Mouse (Mus musculus): Measurements from ENCODE around the gene Pole2. TPM values are rescaled to one million over a fixed set of nuclear protein-coding genes. Genes with fewer than 3 reads are reported as not detected.
A peak's percentile ranks its signal among the peaks of the same experiment; 100 is the strongest.

Gene Pole2
- polyA plus RNA-seq, 1 experiment from 2014 or later: 16.8 TPM

- peaks cover 6 to 19% of the 10 kb centered on the region in 2 experiments for H3K4me1 ChIP-seq (ENCODE audit: control insufficient read depth in 2 of 2, insufficient read depth in 2 of 2, low read length in 2 of 2)
- H3K9me3 ChIP-seq (ENCODE audit: control insufficient read depth, low read length): no peaks in the 10 kb centered on the region
- ATAC-seq (ENCODE audit: insufficient number of reproducible peaks, insufficient read depth, low FRiP score, low read depth): peak; percentile 61
- H3K4me3 ChIP-seq (ENCODE audit: control insufficient read depth in 1 of 2, insufficient read depth in 1 of 2, low read depth in 1 of 2, low read length in 2 of 2): peak overlapping the region; percentile 93 to 95
- WGBS: 3% methylated on average over 79 of the region's 86 CpGs
- H3K27ac ChIP-seq (replicated peaks in 1 of 2; ENCODE audit: control insufficient read depth in 1 of 2, insufficient read depth in 1 of 2, low read depth in 2 of 2, low read length in 2 of 2): peak overlapping the region; percentile 89 to 90
- H3K27me3 ChIP-seq (ENCODE audit: control insufficient read depth, insufficient read depth, low read length): no peaks in the 10 kb centered on the region
- H3K9ac ChIP-seq (ENCODE audit: low read length): peak overlapping the region; percentile 92
- peak overlapping the region; percentile 96 for H3K4me2 ChIP-seq (ENCODE audit: low read length)
- H3K36me3 ChIP-seq (ENCODE audit: control insufficient read depth, insufficient read depth, low read length): peaks cover 43% of the 10 kb centered on the region
Observed at GRCm38 (mm10) chr12:69184342-69185295, 43.4 kb downstream of the Pole2 start.

GRCm38 (mm10) chr12:69183583-69184308 is 44.2 kb downstream of the Pole2 start, which contains the start of the genes Rpl36al and Mgat2:
TSS of gene Rpl36al (minus strand) at chr12:69184083.
TSS of gene Mgat2 (plus strand) at chr12:69184157.
- H3K36me3 ChIP-seq (ENCODE audit: control insufficient read depth, insufficient read depth, low read length): peaks cover 35% of the 10 kb centered on the region
- H3K4me1 ChIP-seq (ENCODE audit: control insufficient read depth in 2 of 2, insufficient read depth in 2 of 2, low read length in 2 of 2): peaks cover 6 to 19% of the 10 kb centered on the region in 2 experiments
- H3K27me3 ChIP-seq (ENCODE audit: control insufficient read depth, insufficient read depth, low read length): no peaks in the 10 kb centered on the region
- H3K4me2 ChIP-seq (ENCODE audit: low read length): peak within 1 kb of the TSS; percentile 96
- peak within 1 kb of the TSS; percentile 89 to 90 for H3K27ac ChIP-seq (replicated peaks in 1 of 2; ENCODE audit: control insufficient read depth in 1 of 2, insufficient read depth in 1 of 2, low read depth in 2 of 2, low read length in 2 of 2)
- H3K9ac ChIP-seq (ENCODE audit: low read length): peak within 1 kb of the TSS; percentile 92
- under 1% methylated on average over 84 of the region's 84 CpGs for WGBS
- ATAC-seq (ENCODE audit: insufficient number of reproducible peaks, insufficient read depth, low FRiP score, low read depth): peak; percentile 96
- H3K9me3 ChIP-seq (ENCODE audit: control insufficient read depth, low read length): no peaks in the 10 kb centered on the region
- H3K4me3 ChIP-seq (ENCODE audit: control insufficient read depth in 1 of 2, insufficient read depth in 1 of 2, low read depth in 1 of 2, low read length in 2 of 2): peak within 1 kb of the TSS; percentile 93 to 95

- WGBS: 83% methylated on average over 4 of the region's 4 CpGs
Observed at GRCm38 (mm10) chr12:69181800-69182199, 46.2 kb downstream of the Pole2 start.

GRCm38 (mm10) chr12:69179371-69179770 is 48.6 kb downstream of the Pole2 start:
- 61% methylated on average over 12 of the region's 12 CpGs for WGBS
- no peak for ATAC-seq (ENCODE audit: insufficient number of reproducible peaks, insufficient read depth, low FRiP score, low read depth)
- H3K36me3 ChIP-seq (ENCODE audit: control insufficient read depth, insufficient read depth, low read length): peaks cover 35% of the 10 kb centered on the region
- no peaks in the 10 kb centered on the region for H3K27me3 ChIP-seq (ENCODE audit: control insufficient read depth, insufficient read depth, low read length)
- no peaks in the 10 kb centered on the region for H3K4me1 ChIP-seq (ENCODE audit: control insufficient read depth in 2 of 2, insufficient read depth in 2 of 2, low read length in 2 of 2)
- no peak overlapping the region for H3K9ac ChIP-seq (ENCODE audit: low read length)
- H3K9me3 ChIP-seq (ENCODE audit: control insufficient read depth, low read length): no peaks in the 10 kb centered on the region
- no peak overlapping the region for H3K4me2 ChIP-seq (ENCODE audit: low read length)
- H3K27ac ChIP-seq (replicated peaks in 1 of 2; ENCODE audit: control insufficient read depth in 1 of 2, insufficient read depth in 1 of 2, low read depth in 2 of 2, low read length in 2 of 2): no peak overlapping the region
- no peak overlapping the region for H3K4me3 ChIP-seq (ENCODE audit: control insufficient read depth in 1 of 2, insufficient read depth in 1 of 2, low read depth in 1 of 2, low read length in 2 of 2)

More at GRCm38 (mm10) chr12:69181800-69182199, 46.2 kb downstream of the Pole2 start:
- Histone ChIP-seq H3K4me1 (ENCODE audit: control insufficient read depth in 2 of 2, insufficient read depth in 2 of 2, low read length in 2 of 2) (peaks cover 6 to 14% of the 10 kb centered on the region in 2 experiments), H3K9ac (ENCODE audit: low read length) (no peak overlapping the region), H3K27ac (replicated peaks in 1 of 2; ENCODE audit: control insufficient read depth in 1 of 2, insufficient read depth in 1 of 2, low read depth in 2 of 2, low read length in 2 of 2) (no peak overlapping the region), H3K9me3 (ENCODE audit: control insufficient read depth, low read length) (no peaks in the 10 kb centered on the region), H3K4me3 (ENCODE audit: control insufficient read depth in 1 of 2, insufficient read depth in 1 of 2, low read depth in 1 of 2, low read length in 2 of 2) (no peak overlapping the region), H3K27me3 (ENCODE audit: control insufficient read depth, insufficient read depth, low read length) (no peaks in the 10 kb centered on the region), H3K4me2 (ENCODE audit: low read length) (no peak overlapping the region), H3K36me3 (ENCODE audit: control insufficient read depth, insufficient read depth, low read length) (peaks cover 25% of the 10 kb centered on the region)
- ATAC-seq (ENCODE audit: insufficient number of reproducible peaks, insufficient read depth, low FRiP score, low read depth): no peak

- H3K36me3 ChIP-seq (ENCODE audit: control insufficient read depth, insufficient read depth, low read length): peaks cover 44% of the 10 kb centered on the region
Observed at GRCm38 (mm10) chr12:69177526-69177925, 50.5 kb downstream of the Pole2 start.

GRCm38 (mm10) chr12:69175975-69176374 is 52.0 kb downstream of the Pole2 start:
- Histone ChIP-seq H3K27me3 (ENCODE audit: control insufficient read depth, insufficient read depth, low read length) (no peaks in the 10 kb centered on the region), H3K27ac (replicated peaks in 1 of 2; ENCODE audit: control insufficient read depth in 1 of 2, insufficient read depth in 1 of 2, low read depth in 2 of 2, low read length in 2 of 2) (no peak overlapping the region), H3K4me2 (ENCODE audit: low read length) (no peak overlapping the region), H3K4me3 (ENCODE audit: control insufficient read depth in 1 of 2, insufficient read depth in 1 of 2, low read depth in 1 of 2, low read length in 2 of 2) (no peak overlapping the region), H3K36me3 (ENCODE audit: control insufficient read depth, insufficient read depth, low read length) (peaks cover 36% of the 10 kb centered on the region), H3K4me1 (ENCODE audit: control insufficient read depth in 2 of 2, insufficient read depth in 2 of 2, low read length in 2 of 2) (no peaks in the 10 kb centered on the region), H3K9ac (ENCODE audit: low read length) (no peak overlapping the region), H3K9me3 (ENCODE audit: control insufficient read depth, low read length) (no peaks in the 10 kb centered on the region)
- WGBS: 89% methylated on average over 3 of the region's 3 CpGs
- no peak for ATAC-seq (ENCODE audit: insufficient number of reproducible peaks, insufficient read depth, low FRiP score, low read depth)

More at GRCm38 (mm10) chr12:69177526-69177925, 50.5 kb downstream of the Pole2 start:
- Histone ChIP-seq H3K27ac (replicated peaks in 1 of 2; ENCODE audit: control insufficient read depth in 1 of 2, insufficient read depth in 1 of 2, low read depth in 2 of 2, low read length in 2 of 2) (no peak overlapping the region), H3K9ac (ENCODE audit: low read length) (no peak overlapping the region), H3K9me3 (ENCODE audit: control insufficient read depth, low read length) (no peaks in the 10 kb centered on the region), H3K4me1 (ENCODE audit: control insufficient read depth in 2 of 2, insufficient read depth in 2 of 2, low read length in 2 of 2) (no peaks in the 10 kb centered on the region), H3K27me3 (ENCODE audit: control insufficient read depth, insufficient read depth, low read length) (no peaks in the 10 kb centered on the region), H3K4me2 (ENCODE audit: low read length) (no peak overlapping the region), H3K4me3 (ENCODE audit: control insufficient read depth in 1 of 2, insufficient read depth in 1 of 2, low read depth in 1 of 2, low read length in 2 of 2) (no peak overlapping the region)
- ATAC-seq (ENCODE audit: insufficient number of reproducible peaks, insufficient read depth, low FRiP score, low read depth): no peak
- 90% methylated on average over 3 of the region's 3 CpGs for WGBS

GRCm38 (mm10) chr12:69171307-69171706 is 56.7 kb downstream of the Pole2 start:
- Histone ChIP-seq H3K4me1 (ENCODE audit: control insufficient read depth in 2 of 2, insufficient read depth in 2 of 2, low read length in 2 of 2) (peaks cover 0 to 10% of the 10 kb centered on the region in 2 experiments; a peak in 1 of 4 replicates), H3K4me2 (ENCODE audit: low read length) (no peak overlapping the region), H3K4me3 (ENCODE audit: control insufficient read depth in 1 of 2, insufficient read depth in 1 of 2, low read depth in 1 of 2, low read length in 2 of 2) (no peak overlapping the region), H3K9me3 (ENCODE audit: control insufficient read depth, low read length) (no peaks in the 10 kb centered on the region), H3K27ac (replicated peaks in 1 of 2; ENCODE audit: control insufficient read depth in 1 of 2, insufficient read depth in 1 of 2, low read depth in 2 of 2, low read length in 2 of 2) (no peak overlapping the region), H3K36me3 (ENCODE audit: control insufficient read depth, insufficient read depth, low read length) (peaks cover 28% of the 10 kb centered on the region), H3K9ac (ENCODE audit: low read length) (no peak overlapping the region), H3K27me3 (ENCODE audit: control insufficient read depth, insufficient read depth, low read length) (no peaks in the 10 kb centered on the region)
- WGBS: 89% methylated on average over 2 of the region's 2 CpGs
- ATAC-seq (ENCODE audit: insufficient number of reproducible peaks, insufficient read depth, low FRiP score, low read depth): no peak
